Mouse (Mus musculus): ENCODE results near the gene Acot5. TPM values are rescaled to one million over a fixed set of nuclear protein-coding genes. Genes with fewer than 3 reads are reported as not detected.
"Not testable (repeated sequence)": the region's sequence is repeated elsewhere in the genome, so short reads cannot be mapped to it uniquely, and the experiment has no call there.

Gene Acot5
- polyA plus RNA-seq, 2 experiments from 2014 or later = not detected

- ATAC-seq = no peak
These were observed 5.9 kb upstream of the Acot5 start for GRCm38 (mm10) chr12:84063228-84063627.

- ATAC-seq = no peak
These were observed 5.3 kb upstream of the Acot5 start for GRCm38 (mm10) chr12:84063833-84064232.

- ATAC-seq = no peak
These were observed 4.5 kb upstream of the Acot5 start for GRCm38 (mm10) chr12:84064621-84065020.

- ATAC-seq = no peak
These were observed 1.4 kb upstream of the Acot5 start for GRCm38 (mm10) chr12:84067752-84068151.

GRCm38 (mm10) chr12:84068296-84068695 is 829 bp upstream of the Acot5 start:
- no peak for ATAC-seq

GRCm38 (mm10) chr12:84069582-84069981 is 457 bp downstream of the Acot5 start:
- ATAC-seq = not testable (repeated sequence)

- ATAC-seq = no peak
These were observed 2.6 kb downstream of the Acot5 start for GRCm38 (mm10) chr12:84071696-84072095.

- ATAC-seq = no peak
These were observed 8.4 kb downstream of the Acot5 start for GRCm38 (mm10) chr12:84077371-84077990.

GRCm38 (mm10) chr12:84083842-84084241 is 14.7 kb downstream of the Acot5 start:
- no peak for ATAC-seq

GRCm38 (mm10) chr12:84084581-84084980 is 15.5 kb downstream of the Acot5 start:
- ATAC-seq = no peak

- not testable (repeated sequence) for ATAC-seq
These were observed 25.5 kb downstream of the Acot5 start for GRCm38 (mm10) chr12:84094666-84095065.

- ATAC-seq = no peak
These were observed 30.5 kb downstream of the Acot5 start for GRCm38 (mm10) chr12:84099605-84100004.

GRCm38 (mm10) chr12:84100071-84100470 is 30.9 kb downstream of the Acot5 start:
- no peak for ATAC-seq

- peak; percentile 85 for ATAC-seq
These were observed 31.7 kb downstream of the Acot5 start, which contains the start of gene Acot6 for GRCm38 (mm10) chr12:84100604-84101492. Gene Acot6, plus strand, starts transcription at chr12:84100654.

GRCm38 (mm10) chr12:84101493-84101845 is 32.3 kb downstream of the Acot5 start:
- ATAC-seq = no peak

- no peak for ATAC-seq
These were observed 37.9 kb downstream of the Acot5 start for GRCm38 (mm10) chr12:84107012-84107411.

- ATAC-seq = no peak
These were observed 38.6 kb downstream of the Acot5 start for GRCm38 (mm10) chr12:84107692-84108091.

GRCm38 (mm10) chr12:84109924-84110323 is 40.8 kb downstream of the Acot5 start:
- no peak for ATAC-seq

GRCm38 (mm10) chr12:84110814-84111213 is 41.7 kb downstream of the Acot5 start:
- no peak for ATAC-seq

GRCm38 (mm10) chr12:84113676-84114075 is 44.6 kb downstream of the Acot5 start:
- no peak for ATAC-seq

- ATAC-seq = peak; percentile 98
These were observed 45.2 kb downstream of the Acot5 start, which contains the start of gene Dnal1 for GRCm38 (mm10) chr12:84114153-84114994. Gene Dnal1, plus strand, starts transcription at chr12:84114366.

GRCm38 (mm10) chr12:84119584-84119983 is 50.5 kb downstream of the Acot5 start:
- ATAC-seq = no peak
